Mouse (Mus musculus) heart, embryonic 10.5 days (tissue): ENCODE data around the gene Slc39a11. TPM values are rescaled to one million over a fixed set of nuclear protein-coding genes. Genes with fewer than 3 reads are reported as not detected.
"Not testable (repeated sequence)": the region's sequence is repeated elsewhere in the genome, so short reads cannot be mapped to it uniquely, and the experiment has no call there.

Experiments used
- DNase-seq: peaks from one replicate; pipeline ENCODE4 v3.0.0-alpha.2; 2017; ENCODE audit warnings: low spot score
- H3K27ac ChIP-seq: fragments of 300-500 bp; sonication (generic); 2 replicates; pipeline ENCODE4 v1.5.1; 2016; ENCODE audit warnings: mild to moderate bottlenecking
- H3K27me3 ChIP-seq: fragments of 300-500 bp; sonication (generic); 2 replicates; pipeline ENCODE4 v1.6.1; 2016; ENCODE audit warnings: mild to moderate bottlenecking; ENCODE audit not compliant: poor library complexity, insufficient read depth, severe bottlenecking
- H3K36me3 ChIP-seq: fragments of 300-500 bp; sonication (generic); 2 replicates; pipeline ENCODE4 v1.6.1; 2016; ENCODE audit warnings: mild to moderate bottlenecking, moderate library complexity
- H3K4me1 ChIP-seq: fragments of 300-500 bp; sonication (generic); 2 replicates; pipeline ENCODE4 v1.6.1; 2016; ENCODE audit warnings: mild to moderate bottlenecking
- H3K4me3 ChIP-seq: fragments of 300-500 bp; sonication (generic); 2 replicates; pipeline ENCODE4 v1.5.1; 2016; ENCODE audit warnings: mild to moderate bottlenecking, moderate library complexity
- H3K9me3 ChIP-seq: fragments of 300-500 bp; sonication (generic); 2 replicates; pipeline ENCODE4 v1.6.1; 2016; ENCODE audit warnings: mild to moderate bottlenecking, moderate library complexity
- WGBS: fragments of 180-500 bp; shearing (Covaris S2); methylation state at CpG from one replicate; pipeline ENCODE4 v1.1.7; 2016; 5-methylcytosine and 5-hydroxymethylcytosine counted together
- polyA plus RNA-seq: library from polyadenylated mRNA; unstranded; fragments of >200 nt; fragmentation: Nextera tagmentation; extraction: Ambion mirVana; gene quantifications from 2 replicates; pipeline ENCODE4 v1.2.1, GENCODE M21; 2016

The Slc39a11 gene
- polyA plus RNA-seq, 1 experiment from 2014 or later, result 23.0 TPM

DNA sequence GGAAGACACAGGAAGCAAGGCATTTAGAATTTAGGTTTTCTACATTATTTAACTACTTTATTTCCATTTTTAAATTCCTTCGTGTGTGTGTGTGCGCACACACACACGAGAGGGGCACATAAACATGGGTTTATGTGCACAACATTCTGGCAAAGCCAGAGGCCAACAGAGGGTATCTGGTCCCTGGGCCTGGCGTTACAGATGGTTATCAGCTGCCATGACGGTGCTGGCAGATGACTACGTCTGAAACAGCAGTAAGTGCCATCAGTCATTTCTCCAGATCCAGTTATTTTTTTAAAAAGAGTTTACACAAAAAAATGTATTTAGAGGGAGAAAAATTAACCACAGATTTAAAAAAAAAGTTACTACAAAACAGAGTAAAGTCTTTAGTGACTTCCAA, 16.3 kb upstream of the Slc39a11 start:
- H3K27me3 ChIP-seq, result no peaks in the 10 kb centered on the region
- WGBS, result 68% methylated on average over 6 of the region's 6 CpGs
- H3K27ac ChIP-seq, result no peak overlapping the region
- H3K9me3 ChIP-seq, result no peaks in the 10 kb centered on the region
- no peak for DNase-seq
- H3K4me1 ChIP-seq, result peaks cover 27% of the 10 kb centered on the region
- H3K4me3 ChIP-seq, result no peak overlapping the region
- H3K36me3 ChIP-seq, result peaks cover 56% of the 10 kb centered on the region

DNA sequence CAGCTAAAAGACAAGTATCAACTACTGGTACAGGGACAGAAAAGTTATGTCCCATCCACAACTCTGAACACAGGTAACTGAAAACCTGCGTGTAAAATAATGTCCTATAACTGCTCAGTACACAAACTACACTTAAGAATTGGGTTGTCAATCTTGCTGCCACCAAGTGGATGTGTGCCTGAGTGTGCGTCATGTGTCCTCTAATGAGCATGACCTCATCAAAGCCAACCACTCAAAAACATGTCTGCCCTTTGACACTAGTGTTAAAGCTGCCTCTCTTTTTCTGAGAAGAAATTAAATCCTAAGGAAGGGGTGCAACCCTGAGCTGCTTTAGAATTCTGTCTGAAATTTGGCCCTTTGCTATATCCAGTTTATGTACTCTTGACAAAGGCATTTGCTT, 14.4 kb upstream of the Slc39a11 start:
- Histone ChIP-seq H3K9me3 (no peaks in the 10 kb centered on the region), H3K4me3 (no peak overlapping the region), H3K36me3 (peaks cover 59% of the 10 kb centered on the region), H3K27me3 (no peaks in the 10 kb centered on the region), H3K4me1 (peaks cover 25% of the 10 kb centered on the region), H3K27ac (no peak overlapping the region)
- WGBS, result 74% methylated on average over 2 of the region's 2 CpGs
- no peak for DNase-seq

DNA sequence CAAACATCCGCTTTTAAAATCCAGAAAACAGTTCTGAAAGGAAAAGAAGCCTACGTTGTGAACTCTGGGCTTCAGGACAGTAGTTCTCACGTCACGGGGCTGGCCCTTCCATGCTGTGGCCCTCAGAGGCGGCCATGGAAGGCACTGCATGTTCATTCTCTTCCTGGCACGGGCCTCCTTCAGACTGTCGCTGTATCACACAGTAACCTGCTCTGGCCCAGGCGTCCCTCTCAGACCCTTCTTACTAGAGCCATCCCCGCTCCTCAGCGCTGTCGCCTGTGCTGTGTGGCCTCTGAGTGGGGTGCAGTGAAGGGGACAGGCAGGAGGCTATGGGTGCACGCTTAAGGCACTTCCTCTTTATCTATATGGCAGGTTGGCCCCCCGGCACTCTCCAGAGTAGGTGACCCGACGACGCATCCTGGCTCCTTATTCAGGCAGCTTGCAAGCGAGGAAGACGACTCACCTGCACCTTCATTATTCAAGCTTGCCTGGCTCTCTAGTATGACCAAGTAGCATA, 12.0 kb upstream of the Slc39a11 start:
- Histone ChIP-seq H3K27ac (no peak overlapping the region), H3K9me3 (no peaks in the 10 kb centered on the region), H3K4me1 (peaks cover 5% of the 10 kb centered on the region), H3K4me3 (no peak overlapping the region), H3K27me3 (no peaks in the 10 kb centered on the region), H3K36me3 (peaks cover 75% of the 10 kb centered on the region)
- 88% methylated on average over 18 of the region's 18 CpGs for WGBS
- DNase-seq, result no peak

DNA sequence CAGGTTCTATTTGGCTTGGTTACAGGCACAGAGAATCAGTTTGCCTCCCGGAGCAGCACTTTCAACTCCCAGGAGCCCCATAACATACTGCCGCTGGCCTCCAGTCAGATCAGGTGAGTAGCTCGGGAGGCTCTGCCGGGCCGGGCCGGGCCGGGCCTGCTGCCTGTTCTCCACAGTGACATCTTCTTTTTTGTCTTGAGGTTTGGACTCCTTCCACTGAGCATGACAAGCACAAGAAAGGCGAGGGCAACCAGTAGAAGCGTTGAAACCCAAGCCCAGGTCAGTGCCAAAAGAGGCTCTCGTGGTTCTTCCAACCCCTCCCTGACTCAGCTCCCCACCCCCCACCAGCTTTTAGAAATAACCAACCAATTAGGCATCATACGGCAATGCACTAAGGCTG, 11.1 kb upstream of the Slc39a11 start:
- DNase-seq, result no peak
- H3K9me3 ChIP-seq, result no peaks in the 10 kb centered on the region
- H3K4me3 ChIP-seq, result no peak overlapping the region
- H3K27ac ChIP-seq, result no peak overlapping the region
- H3K27me3 ChIP-seq, result no peaks in the 10 kb centered on the region
- peaks cover 4% of the 10 kb centered on the region; the same call in 1 of the 2 replicates for H3K4me1 ChIP-seq
- H3K36me3 ChIP-seq, result peaks cover 84% of the 10 kb centered on the region
- WGBS, result 92% methylated on average over 11 of the region's 11 CpGs

DNA sequence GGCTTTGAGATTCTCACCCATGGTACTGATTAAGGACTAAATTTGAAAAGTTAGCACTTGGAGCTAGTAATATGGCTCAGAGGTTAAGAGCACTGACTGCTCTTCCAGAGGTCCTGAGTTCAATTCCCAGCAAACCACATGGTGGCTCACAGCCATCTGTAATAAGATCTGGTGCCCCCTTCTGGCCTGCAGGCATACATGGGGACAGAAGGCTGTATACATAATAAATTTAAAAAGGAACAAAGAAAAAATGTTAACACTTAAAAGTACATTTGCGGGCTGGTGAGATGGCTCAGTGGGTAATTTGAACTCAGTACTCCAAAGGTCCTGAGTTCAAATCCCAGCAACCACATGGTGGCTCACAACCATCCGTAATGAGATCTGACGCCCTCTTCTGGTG, 10.3 kb upstream of the Slc39a11 start:
- not testable (repeated sequence) for H3K27me3 ChIP-seq, DNase-seq, H3K9me3 ChIP-seq, H3K27ac ChIP-seq, H3K4me1 ChIP-seq, H3K4me3 ChIP-seq
- 94% methylated on average over 3 of the region's 3 CpGs for WGBS
- peaks cover 92% of the 10 kb centered on the region for H3K36me3 ChIP-seq

DNA sequence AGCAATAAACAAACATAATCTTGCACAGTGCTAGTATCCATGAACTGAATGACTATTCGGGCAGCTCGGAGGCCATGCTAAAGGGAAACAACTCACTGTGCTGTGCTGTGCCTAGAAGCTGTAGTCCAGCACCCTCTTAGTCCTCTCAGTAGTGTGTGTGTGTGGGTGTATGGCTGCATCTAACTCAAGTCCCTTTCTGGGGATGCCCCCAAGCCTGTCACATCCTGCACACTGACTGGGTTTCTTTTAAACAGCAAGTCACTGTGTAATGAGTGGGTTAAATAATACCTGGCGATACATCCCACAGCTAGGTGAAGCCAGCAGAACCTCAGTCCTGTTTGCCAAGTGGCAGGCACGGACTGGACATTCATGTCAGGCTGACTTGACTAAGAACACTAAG, 8.9 kb upstream of the Slc39a11 start:
- Histone ChIP-seq H3K4me1 (peaks cover 4% of the 10 kb centered on the region; the same call in 1 of the 2 replicates), H3K27me3 (no peaks in the 10 kb centered on the region), H3K9me3 (no peaks in the 10 kb centered on the region), H3K36me3 (peaks cover 99% of the 10 kb centered on the region), H3K4me3 (no peak overlapping the region), H3K27ac (no peak overlapping the region)
- DNase-seq, result no peak
- WGBS, result 87% methylated on average over 4 of the region's 4 CpGs

DNA sequence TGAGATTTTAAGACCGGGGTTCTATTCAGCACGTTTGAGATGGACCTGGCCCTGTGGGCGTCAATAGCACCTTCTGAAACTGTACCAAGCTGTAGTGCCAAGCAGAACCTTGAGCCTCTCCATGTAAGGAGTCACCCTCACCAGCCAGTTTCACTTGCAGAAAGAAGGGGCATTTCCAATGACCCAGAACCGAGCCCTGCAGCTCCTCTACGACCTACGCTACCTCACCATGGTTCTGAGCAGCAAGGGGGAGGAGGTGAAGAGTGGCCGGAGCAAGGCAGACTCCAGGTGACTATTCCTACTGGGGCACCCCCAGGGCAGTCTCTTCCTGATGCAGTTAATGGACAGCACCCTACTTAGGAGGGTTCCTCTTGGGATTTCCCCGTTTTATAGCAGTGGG, 8.4 kb upstream of the Slc39a11 start:
- no peak for DNase-seq
- 91% methylated on average over 8 of the region's 8 CpGs for WGBS
- H3K4me1 ChIP-seq, result peaks cover 4% of the 10 kb centered on the region; the same call in 1 of the 2 replicates
- peaks cover 99% of the 10 kb centered on the region for H3K36me3 ChIP-seq
- no peak overlapping the region for H3K27ac ChIP-seq
- H3K4me3 ChIP-seq, result no peak overlapping the region
- H3K9me3 ChIP-seq, result no peaks in the 10 kb centered on the region
- H3K27me3 ChIP-seq, result no peaks in the 10 kb centered on the region

DNA sequence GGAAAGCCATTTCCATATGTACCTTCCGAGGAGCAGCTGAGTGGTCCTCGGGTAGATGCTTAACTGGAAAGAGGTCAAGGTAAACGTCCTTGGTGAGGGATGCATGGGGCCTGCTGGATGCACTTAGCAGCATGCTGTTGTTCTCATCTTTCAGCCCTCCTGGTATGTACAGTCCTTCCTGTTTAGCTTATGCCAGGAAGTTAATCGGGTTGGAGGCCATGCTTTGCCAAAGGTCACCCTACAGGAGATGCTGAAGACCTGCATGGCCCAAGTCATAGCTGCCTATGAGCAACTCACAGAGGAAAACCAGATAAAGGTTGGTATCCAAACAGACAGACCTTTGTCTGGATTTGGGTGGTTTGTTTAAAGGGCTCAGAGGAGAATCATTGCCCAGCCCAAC, 7.3 kb upstream of the Slc39a11 start:
- H3K36me3 ChIP-seq, result peaks cover 100% of the 10 kb centered on the region
- H3K27me3 ChIP-seq, result no peaks in the 10 kb centered on the region
- no peaks in the 10 kb centered on the region for H3K9me3 ChIP-seq
- no peak for DNase-seq
- H3K4me1 ChIP-seq, result peaks cover 4% of the 10 kb centered on the region; the same call in 1 of the 2 replicates
- WGBS, result 74% methylated on average over 4 of the region's 4 CpGs
- no peak overlapping the region for H3K27ac ChIP-seq
- H3K4me3 ChIP-seq, result no peak overlapping the region

DNA sequence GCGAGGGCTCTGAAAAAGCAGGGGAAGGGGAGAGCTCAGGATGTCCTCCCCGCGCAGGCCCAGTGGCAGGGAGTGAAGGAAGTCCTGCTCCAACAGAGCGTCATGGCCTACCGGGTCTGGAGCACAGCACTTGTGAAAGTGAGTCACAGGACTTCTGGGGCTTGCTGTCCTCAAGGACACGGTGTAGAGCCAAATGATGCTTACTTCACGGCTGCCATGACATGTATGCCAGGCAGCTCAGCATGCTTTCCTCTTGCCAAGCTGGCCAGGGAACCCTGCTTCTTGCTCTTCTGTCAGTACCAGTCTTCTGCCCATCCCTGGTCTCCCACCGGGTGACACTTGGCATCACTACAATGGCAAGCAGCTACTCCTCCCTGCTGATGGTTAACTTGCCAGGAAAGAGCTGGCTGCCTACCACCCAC, 6.6 kb upstream of the Slc39a11 start:
- H3K27ac ChIP-seq, result no peak overlapping the region
- no peaks in the 10 kb centered on the region for H3K27me3 ChIP-seq
- WGBS, result 93% methylated on average over 8 of the region's 8 CpGs
- H3K4me3 ChIP-seq, result no peak overlapping the region
- H3K36me3 ChIP-seq, result peaks cover 100% of the 10 kb centered on the region
- H3K4me1 ChIP-seq, result peaks cover 9% of the 10 kb centered on the region
- no peaks in the 10 kb centered on the region for H3K9me3 ChIP-seq
- DNase-seq, result no peak

DNA sequence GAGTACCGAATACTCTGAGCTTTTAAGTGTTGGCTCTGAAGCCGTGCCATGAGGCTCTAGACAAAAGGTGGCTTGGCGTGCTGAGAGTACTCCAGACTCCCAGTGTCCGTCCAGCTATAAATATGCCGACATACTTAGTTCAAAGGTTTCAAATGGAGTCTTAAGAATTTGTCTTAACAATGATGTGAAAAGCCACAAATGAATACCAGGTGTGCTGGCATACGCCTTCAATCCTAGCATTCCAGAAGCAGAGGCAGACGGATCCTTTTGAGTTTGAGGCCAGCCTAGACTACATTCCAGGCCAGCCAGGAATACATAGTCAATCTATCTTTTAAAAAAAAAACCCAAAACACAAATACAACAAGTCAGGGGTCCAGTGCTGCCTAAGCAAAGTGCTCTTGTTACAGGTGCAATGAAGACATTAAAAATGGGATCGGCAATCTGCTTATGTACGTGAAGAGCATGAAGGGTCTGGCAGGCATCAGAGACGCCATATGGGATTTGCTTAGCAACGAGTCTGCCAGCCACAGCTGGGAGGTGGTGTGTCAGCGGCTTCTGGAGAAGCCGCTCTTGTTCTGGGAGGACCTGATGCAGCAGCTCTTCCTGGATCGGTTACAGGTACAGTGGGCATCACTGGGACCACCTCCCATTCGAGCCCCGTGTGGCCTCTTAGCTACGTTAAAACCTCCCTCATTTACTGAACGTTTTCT, 4.8 kb upstream of the Slc39a11 start:
- 85% methylated on average over 18 of the region's 18 CpGs for WGBS
- peaks cover 83% of the 10 kb centered on the region for H3K36me3 ChIP-seq
- peaks cover 16% of the 10 kb centered on the region for H3K4me1 ChIP-seq
- no peak overlapping the region for H3K4me3 ChIP-seq
- H3K27ac ChIP-seq, result no peak overlapping the region
- no peaks in the 10 kb centered on the region for H3K27me3 ChIP-seq
- DNase-seq, result no peak
- no peaks in the 10 kb centered on the region for H3K9me3 ChIP-seq

DNA sequence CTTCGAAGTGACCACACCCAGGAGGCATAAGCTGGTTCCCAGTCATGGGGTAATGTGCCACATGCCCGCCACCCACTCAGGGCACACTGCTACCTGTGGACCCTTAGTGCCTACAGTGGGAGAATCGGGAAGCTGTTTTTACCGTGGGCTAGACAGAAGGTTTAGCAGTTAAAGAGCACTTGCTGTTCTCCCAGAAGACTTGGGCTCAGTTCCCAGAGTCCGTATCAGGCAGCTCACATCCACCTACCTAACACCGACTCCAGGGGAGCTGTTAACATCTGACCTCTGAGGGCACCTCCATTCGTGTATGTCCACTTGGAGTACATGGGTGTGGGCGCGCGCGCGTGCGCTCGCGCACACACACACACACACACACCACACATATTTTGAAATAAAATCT, 4.2 kb upstream of the Slc39a11 start:
- Histone ChIP-seq H3K4me3 (no peak overlapping the region), H3K27ac (no peak overlapping the region), H3K4me1 (peaks cover 18% of the 10 kb centered on the region), H3K27me3 (no peaks in the 10 kb centered on the region), H3K9me3 (no peaks in the 10 kb centered on the region), H3K36me3 (peaks cover 77% of the 10 kb centered on the region)
- WGBS, result 92% methylated on average over 15 of the region's 15 CpGs
- no peak for DNase-seq

DNA sequence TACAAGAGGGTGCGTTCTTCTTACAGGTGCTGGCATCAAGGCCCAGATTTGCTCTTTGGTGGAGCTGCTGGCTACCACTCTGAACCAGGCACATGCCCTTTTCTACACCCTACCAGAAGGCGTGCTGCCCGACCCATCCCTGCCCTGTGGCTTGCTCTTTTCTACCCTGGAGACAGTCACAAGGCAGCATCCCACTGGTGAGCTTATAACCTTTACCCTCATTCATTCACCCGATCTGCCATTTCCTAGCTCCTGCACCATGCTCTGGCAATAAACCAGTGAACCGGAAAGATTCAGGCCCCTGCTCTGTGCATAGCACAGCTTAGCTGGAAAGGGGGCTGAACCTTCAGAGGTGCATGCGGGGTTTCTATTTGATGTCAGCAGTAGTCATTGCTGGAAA, 2.6 kb upstream of the Slc39a11 start:
- Histone ChIP-seq H3K36me3 (peaks cover 61% of the 10 kb centered on the region), H3K27ac (no peak overlapping the region), H3K27me3 (no peaks in the 10 kb centered on the region), H3K9me3 (no peaks in the 10 kb centered on the region), H3K4me1 (peaks cover 31% of the 10 kb centered on the region), H3K4me3 (no peak overlapping the region)
- no peak for DNase-seq
- WGBS, result 90% methylated on average over 6 of the region's 6 CpGs

DNA sequence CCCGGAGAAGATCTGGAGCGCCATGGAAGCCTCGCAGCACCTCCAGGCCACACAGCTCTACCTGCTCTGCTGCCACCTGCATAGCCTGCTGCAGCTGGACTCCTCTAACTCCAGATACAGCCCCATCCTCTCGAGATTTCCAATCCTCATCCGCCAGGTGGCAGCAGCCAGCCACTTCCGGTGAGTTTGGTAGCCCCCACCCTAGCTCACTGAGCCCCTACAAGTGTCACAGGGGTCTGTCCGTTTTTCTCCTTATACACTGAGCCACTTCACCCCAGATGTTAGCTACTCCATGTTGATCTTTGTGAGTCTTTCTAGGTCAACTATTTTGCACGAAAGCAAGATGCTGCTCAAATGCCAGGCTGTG, 2.0 kb upstream of the Slc39a11 start:
- H3K27ac ChIP-seq, result no peak overlapping the region
- no peaks in the 10 kb centered on the region for H3K9me3 ChIP-seq
- H3K27me3 ChIP-seq, result no peaks in the 10 kb centered on the region; the same call in 1 of the 2 replicates
- 49% methylated on average over 8 of the region's 8 CpGs for WGBS
- DNase-seq, result no peak
- peaks cover 31% of the 10 kb centered on the region for H3K4me1 ChIP-seq
- H3K4me3 ChIP-seq, result no peak overlapping the region
- peaks cover 55% of the 10 kb centered on the region for H3K36me3 ChIP-seq
